Mouse (Mus musculus) kidney, adult 2 months (tissue): Measurements from ENCODE around the gene Syf2.

Experiments used
- CTCF ChIP-seq: fragments of 200-500 bp; conservative IDR thresholded peaks from 2 replicates; pipeline ENCODE4 v1.5.1; 2011; ENCODE audit warnings: low read depth, mild to moderate bottlenecking, control low read depth, low read length, moderate library complexity, mixed read lengths; ENCODE audit not compliant: insufficient read depth, insufficient read length
- POLR2A ChIP-seq: fragments of 200-500 bp; IDR thresholded peaks from one replicate; pipeline ENCODE4 v1.6.1; 2011; ENCODE audit warnings: low read depth, low read length, control low read depth

GRCm38 (mm10) chr4:134985626-134986335, 55.1 kb downstream of the Syf2 start:
- no peak for TF ChIP-seq CTCF
- no peak for TF ChIP-seq POLR2A
